Mouse (Mus musculus) midbrain, embryonic 13.5 days (tissue): ENCODE results near the gene Evi2a. TPM values are rescaled to one million over a fixed set of nuclear protein-coding genes. Genes with fewer than 3 reads are reported as not detected.

Experiments
- ATAC-seq: fragments of 200-750 bp; cut with Nextera tagmentation; 2 replicates; pipeline ENCODE4 v1.8.0; 2017; ENCODE audit warnings: mild to moderate bottlenecking, moderate TSS enrichment, moderate library complexity
- H3K27ac ChIP-seq: fragments of 300-500 bp; sonication (generic); 2 replicates; pipeline ENCODE4 v1.5.1; 2015; ENCODE audit warnings: inconsistent platforms, mild to moderate bottlenecking, moderate library complexity
- H3K27me3 ChIP-seq: fragments of 300-500 bp; sonication (generic); 2 replicates; pipeline ENCODE4 v1.6.1; 2015; ENCODE audit warnings: mild to moderate bottlenecking, inconsistent platforms
- H3K36me3 ChIP-seq: fragments of 300-500 bp; sonication (generic); 2 replicates; pipeline ENCODE4 v1.6.1; 2015; ENCODE audit warnings: mild to moderate bottlenecking, inconsistent platforms
- H3K4me1 ChIP-seq: fragments of 300-500 bp; sonication (generic); replicated peaks from 2 replicates; pipeline ENCODE4 v1.6.1; 2015; ENCODE audit warnings: inconsistent platforms
- H3K4me2 ChIP-seq: fragments of 300-500 bp; sonication (generic); replicated peaks from 2 replicates; pipeline ENCODE4 v1.6.1; 2015; ENCODE audit warnings: moderate library complexity, mild to moderate bottlenecking, inconsistent platforms
- H3K4me3 ChIP-seq: fragments of 300-500 bp; sonication (generic); replicated peaks from 2 replicates; pipeline ENCODE4 v1.5.1; 2015; ENCODE audit warnings: mild to moderate bottlenecking, inconsistent platforms
- H3K9ac ChIP-seq: fragments of 300-500 bp; sonication (generic); replicated peaks from 2 replicates; pipeline ENCODE4 v1.6.1; 2015; ENCODE audit warnings: mild to moderate bottlenecking, inconsistent platforms
- H3K9me3 ChIP-seq: fragments of 300-500 bp; sonication (generic); 2 replicates; pipeline ENCODE4 v1.6.1; 2016; ENCODE audit warnings: mild to moderate bottlenecking, inconsistent platforms
- WGBS: fragments of 180-500 bp; shearing (Covaris S2); methylation state at CpG from one replicate; pipeline ENCODE4 v1.1.7; 2015; 5-methylcytosine and 5-hydroxymethylcytosine counted together
- polyA plus RNA-seq: library from polyadenylated mRNA; unstranded; fragments of >200 nt; fragmentation: Nextera tagmentation; extraction: Ambion mirVana; gene quantifications from 2 replicates; pipeline ENCODE4 v1.2.1, GENCODE M21; 2015

The Evi2a gene
- polyA plus RNA-seq, 1 experiment from 2014 or later = 2.1 TPM

- H3K27ac ChIP-seq = no peak overlapping the region
- H3K4me1 ChIP-seq = no peaks in the 10 kb centered on the region
- peaks cover 22% of the 10 kb centered on the region for H3K36me3 ChIP-seq
- no peak overlapping the region for H3K9ac ChIP-seq
- no peak overlapping the region for H3K4me3 ChIP-seq
- no peak for ATAC-seq
- H3K27me3 ChIP-seq = no peaks in the 10 kb centered on the region
- no peaks in the 10 kb centered on the region for H3K9me3 ChIP-seq
- H3K4me2 ChIP-seq = no peak overlapping the region
Measured at GRCm38 (mm10) chr11:79484721-79485120, 45.7 kb downstream of the Evi2a start.

GRCm38 (mm10) chr11:79483876-79484528 lies 46.4 kb downstream of the Evi2a start:
- ATAC-seq = no peak
- no peaks in the 10 kb centered on the region for H3K9me3 ChIP-seq
- 89% methylated on average over 7 of the region's 7 CpGs for WGBS
- H3K27ac ChIP-seq = no peak overlapping the region
- H3K36me3 ChIP-seq = peaks cover 24% of the 10 kb centered on the region
- no peaks in the 10 kb centered on the region for H3K4me1 ChIP-seq
- no peak overlapping the region for H3K4me3 ChIP-seq
- no peaks in the 10 kb centered on the region for H3K27me3 ChIP-seq
- no peak overlapping the region for H3K4me2 ChIP-seq
- H3K9ac ChIP-seq = no peak overlapping the region

GRCm38 (mm10) chr11:79483392-79483791 lies 47.0 kb downstream of the Evi2a start:
- no peak for ATAC-seq
- WGBS = 92% methylated on average over 6 of the region's 6 CpGs
- Histone ChIP-seq H3K4me3 (no peak overlapping the region), H3K4me2 (no peak overlapping the region), H3K27me3 (no peaks in the 10 kb centered on the region), H3K27ac (no peak overlapping the region), H3K4me1 (no peaks in the 10 kb centered on the region), H3K9ac (no peak overlapping the region), H3K36me3 (peaks cover 25% of the 10 kb centered on the region), H3K9me3 (no peaks in the 10 kb centered on the region)

Other genes starting within 250 kb of the Evi2a start
- not detected in 2 replicates for gene Gm9964, start 233.7 kb downstream of the Evi2a start, polyA plus RNA-seq
- gene Nf1, start 190.9 kb downstream of the Evi2a start, polyA plus RNA-seq = 7.2 and 8.0 TPM in 2 replicates
- gene Omg, start 26.5 kb downstream of the Evi2a start, polyA plus RNA-seq = 2.6 and 3.3 TPM in 2 replicates
- gene Evi2b, start 6.8 kb downstream of the Evi2a start, polyA plus RNA-seq = 0.19 TPM in 1 of 2 replicates, not detected in the other
- gene Evi2, start within 50 bp of the Evi2a start, polyA plus RNA-seq = 0.62 and 1.1 TPM in 2 replicates
- gene Rab11fip4, start 60.6 kb upstream of the Evi2a start, polyA plus RNA-seq = 21.8 and 22.2 TPM in 2 replicates